Mouse (Mus musculus): Measurements from ENCODE around the gene Cela2a.
A peak's percentile ranks its signal among the peaks of the same experiment; 100 is the strongest.
"Not testable (repeated sequence)": the region's sequence is repeated elsewhere in the genome, so short reads cannot be mapped to it uniquely, and the experiment has no call there.

The Cela2a gene

DNA sequence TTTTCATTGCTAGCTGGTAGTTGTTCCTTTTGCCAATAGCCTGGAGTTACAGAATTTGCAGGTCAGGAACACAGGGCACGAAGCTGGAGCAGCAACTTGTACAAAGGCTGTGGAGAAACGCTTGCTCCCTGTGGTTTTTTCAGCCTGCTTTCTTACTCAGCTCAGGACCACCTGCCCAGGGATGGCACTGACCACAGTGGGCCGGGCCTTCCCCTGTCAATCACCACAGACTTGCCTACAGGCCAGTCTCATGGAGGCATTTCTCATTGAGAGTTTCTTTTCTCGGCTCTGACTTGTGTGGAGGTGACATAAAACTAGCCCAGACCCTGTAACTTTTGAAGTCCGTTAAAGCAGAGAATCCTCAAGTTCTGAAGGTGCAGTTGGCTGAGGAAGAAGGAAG lies 28.4 kb downstream of the Cela2a start:
- DNase-seq (ENCODE audit: low read depth, low spot score) = no peak

DNA sequence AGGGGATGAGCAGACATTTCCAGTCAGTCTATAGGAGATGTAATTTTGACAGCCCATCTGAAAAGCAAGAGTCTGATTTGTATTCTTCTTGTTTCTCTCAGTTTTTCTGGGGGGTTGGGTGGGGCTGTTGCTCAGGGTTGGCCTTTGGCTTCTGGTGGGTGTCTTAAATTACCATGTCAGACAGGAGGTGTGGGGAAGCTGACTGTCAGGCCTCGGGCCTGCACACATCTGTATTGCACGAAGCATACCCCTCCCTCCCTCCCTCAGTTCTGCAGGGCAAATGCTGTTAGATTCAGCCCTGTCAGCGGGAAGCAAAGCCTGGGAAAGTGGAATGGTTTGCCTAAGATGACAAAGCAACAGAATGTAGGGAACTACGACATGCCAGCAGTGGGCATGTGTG lies 29.0 kb downstream of the Cela2a start:
- no peak for DNase-seq (ENCODE audit: low read depth, low spot score)

DNA sequence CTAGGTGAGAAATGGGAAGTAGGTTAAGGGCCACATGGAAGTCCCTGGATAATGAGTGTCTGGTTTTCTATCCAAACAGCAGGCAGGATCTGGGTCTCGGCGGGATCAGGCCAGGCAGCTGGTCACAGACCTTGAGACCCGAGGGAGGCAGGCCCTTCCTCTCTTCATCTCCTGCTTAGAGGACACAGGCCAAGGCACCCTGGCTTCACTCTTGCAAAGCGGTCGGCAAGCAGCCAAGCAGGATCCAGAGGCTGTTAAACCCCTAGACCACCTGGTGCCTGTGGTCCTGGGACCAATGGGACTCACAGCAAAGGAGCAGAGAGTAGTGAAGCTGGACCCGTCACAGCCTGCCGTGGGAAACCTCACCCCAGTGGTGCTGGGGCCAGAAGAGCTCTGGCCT lies 29.6 kb downstream of the Cela2a start:
- DNase-seq (ENCODE audit: low read depth, low spot score) = no peak

- DNase-seq (ENCODE audit: low read depth, low spot score) = no peak
These were observed 31.8 kb downstream of the Cela2a start for GRCm38 (mm10) chr4:141794152-141794535.

DNA sequence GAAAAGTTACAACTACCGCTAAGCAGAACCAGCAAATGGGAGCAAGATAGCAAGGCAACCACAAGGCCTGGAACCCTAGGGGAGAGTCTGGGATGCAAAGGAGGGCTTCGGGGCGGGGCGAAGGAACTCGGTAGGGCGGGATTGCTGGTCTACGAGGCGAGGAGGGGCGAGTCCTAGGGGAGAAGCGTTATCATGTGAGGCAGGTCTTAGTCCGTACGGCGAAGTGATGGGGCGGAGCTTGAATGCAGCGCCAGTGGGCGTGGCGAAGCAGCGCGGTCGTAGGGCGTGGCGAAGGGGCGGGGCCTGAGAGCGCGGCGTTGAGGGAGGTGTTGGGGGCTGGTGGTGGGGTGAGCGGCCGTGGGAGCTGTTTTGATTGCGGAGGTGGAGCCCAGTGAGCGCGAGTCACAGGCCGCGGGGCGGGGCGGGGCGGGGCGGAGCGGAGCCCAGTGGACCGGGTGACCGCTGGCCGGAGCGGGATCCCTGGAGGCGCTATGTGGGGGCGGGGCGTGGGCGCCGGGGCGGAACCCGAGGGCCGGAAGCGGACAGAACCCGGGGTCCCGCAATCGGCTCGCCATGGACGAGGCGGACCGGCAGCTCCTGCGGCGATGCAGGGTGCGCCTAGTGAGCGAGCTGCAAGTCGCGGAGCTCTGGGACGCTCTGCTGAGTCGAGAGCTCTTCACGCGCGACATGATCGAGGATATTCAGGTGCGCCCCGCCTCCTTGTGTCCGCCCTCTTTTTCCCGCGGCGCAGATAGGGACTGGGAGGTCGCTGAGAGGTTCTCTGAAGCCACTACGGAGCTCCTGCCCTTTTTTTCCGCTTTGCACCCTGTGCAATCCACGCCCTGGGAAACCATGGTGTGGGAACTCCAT lies 32.4 kb downstream of the Cela2a start, which contains the start of gene Casp9:
Gene Casp9, plus strand, starts transcription at position 331 of the 870 bp plus-strand sequence.
- DNase-seq (ENCODE audit: low read depth, low spot score) = peak; percentile 85

- DNase-seq (ENCODE audit: low read depth, low spot score) = no peak
These were observed 33.2 kb downstream of the Cela2a start for GRCm38 (mm10) chr4:141792554-141793281.

GRCm38 (mm10) chr4:141791951-141792350 lies 34.0 kb downstream of the Cela2a start:
- no peak for DNase-seq (ENCODE audit: low read depth, low spot score)

DNA sequence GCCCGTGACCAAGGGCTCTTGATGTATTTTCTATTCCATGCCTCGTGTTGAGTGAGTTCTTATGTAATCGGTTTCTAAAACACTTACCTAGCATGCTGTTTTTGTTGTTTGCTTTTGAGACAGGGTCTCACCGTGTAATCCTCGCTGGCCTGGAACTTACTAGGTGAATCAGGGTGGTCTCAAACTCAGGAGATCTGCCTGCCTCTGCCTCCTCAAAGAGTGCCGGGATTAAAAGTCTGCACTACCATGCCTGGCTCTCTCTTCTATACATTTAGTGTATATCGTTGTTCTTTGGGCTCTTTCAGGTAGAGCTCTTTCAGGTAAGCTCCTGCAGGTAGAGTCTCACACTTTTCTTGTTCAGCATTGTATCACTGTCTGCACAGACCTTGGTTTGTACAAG lies 34.5 kb downstream of the Cela2a start:
- DNase-seq (ENCODE audit: low read depth, low spot score) = no peak

DNA sequence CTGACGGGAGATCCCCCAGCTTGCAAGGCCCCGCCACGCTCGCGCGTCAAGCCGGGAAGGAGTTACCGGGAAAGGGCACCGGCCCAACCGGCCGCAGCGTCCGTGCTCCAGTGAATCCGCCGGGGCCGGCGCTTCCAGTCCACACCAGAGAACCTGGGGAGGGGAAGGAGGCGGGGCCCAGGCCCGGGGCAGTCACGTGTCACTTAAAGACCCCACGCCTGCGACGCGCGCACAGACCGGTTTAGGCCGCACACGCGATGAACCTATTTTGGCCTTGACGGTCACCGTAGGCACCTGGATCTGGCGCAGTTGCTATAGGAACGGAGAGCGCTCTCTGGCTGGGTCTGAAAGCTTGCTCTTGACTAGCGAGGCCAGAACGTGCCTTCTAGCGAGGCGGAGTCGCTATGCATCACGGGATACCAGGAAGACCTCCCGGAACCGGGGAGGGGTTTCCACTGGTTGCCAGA lies 35.4 kb downstream of the Cela2a start, which contains the start of gene Dnajc16:
Gene Dnajc16, minus strand, starts transcription at position 408 of the 467 bp plus-strand sequence.
- peak; percentile 99 for DNase-seq (ENCODE audit: low read depth, low spot score)

DNA sequence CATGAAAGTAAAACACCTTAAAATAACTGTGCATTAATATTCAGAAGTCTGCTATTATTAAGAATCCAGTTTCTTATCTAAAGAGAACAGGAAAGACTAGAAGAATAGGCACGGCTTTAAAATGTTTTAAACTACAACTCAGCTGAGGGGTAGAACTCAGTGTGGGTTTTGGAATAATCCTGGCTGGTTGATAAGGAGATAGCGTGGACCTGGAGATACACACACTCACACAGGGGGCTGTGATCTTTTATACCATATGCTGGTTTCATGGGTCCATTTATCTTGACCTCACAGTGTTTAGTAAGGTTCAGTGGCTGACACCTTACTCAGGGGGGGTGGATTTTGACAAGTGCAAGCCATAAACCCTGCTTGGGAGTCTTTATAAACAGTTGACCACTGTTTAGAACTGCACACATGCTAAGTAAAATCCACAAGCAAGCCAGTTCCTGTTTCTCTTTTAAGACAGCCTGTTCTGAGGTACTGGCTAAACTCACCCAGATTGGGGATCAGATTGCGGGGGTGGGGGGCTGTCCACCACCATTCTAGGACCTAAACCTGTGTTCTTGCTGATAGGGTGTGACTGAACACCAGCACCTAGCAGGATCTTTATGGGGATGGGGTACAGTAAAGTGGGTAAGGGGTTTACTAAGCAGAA lies 36.3 kb downstream of the Cela2a start:
- DNase-seq (ENCODE audit: low read depth, low spot score) = no peak

DNA sequence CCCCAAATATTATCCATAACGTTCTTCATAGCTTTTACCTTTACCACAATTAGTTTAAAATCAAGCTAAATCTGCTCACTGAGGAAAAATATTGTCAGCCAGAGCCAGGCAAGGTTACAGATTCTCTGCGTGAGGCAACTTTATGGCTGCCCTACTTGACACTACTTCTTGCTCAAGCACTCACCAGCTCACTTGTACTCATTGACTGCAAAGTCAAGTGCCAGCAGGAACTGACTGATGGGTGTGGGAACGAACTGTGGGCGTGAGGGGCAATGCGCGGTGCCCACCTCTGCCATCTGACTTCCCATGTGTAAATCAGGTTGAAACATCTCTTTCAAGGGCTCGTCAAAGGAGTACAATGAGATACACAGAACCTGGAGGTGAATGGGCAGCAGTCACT lies 38.5 kb downstream of the Cela2a start:
- no peak for DNase-seq (ENCODE audit: low read depth, low spot score)

DNA sequence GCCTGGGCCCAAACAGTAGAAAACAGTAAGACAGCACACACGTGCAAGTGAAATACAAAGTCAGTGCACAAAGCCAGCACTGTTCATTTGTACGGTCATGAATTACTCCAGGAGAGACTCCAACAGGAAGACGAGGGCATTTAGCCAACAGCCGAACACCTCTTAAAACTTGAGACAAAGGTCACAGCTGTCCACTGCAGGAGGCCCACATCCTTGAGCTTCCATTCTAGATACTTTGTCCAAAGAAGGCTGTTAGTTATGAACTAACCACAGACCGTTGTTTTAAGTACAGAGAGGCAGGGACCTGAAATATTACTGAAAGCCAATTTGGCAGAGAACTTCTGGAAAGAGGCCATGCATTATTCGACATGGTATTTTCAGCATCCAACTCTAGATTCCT lies 38.9 kb downstream of the Cela2a start:
- no peak for DNase-seq (ENCODE audit: low read depth, low spot score)

GRCm38 (mm10) chr4:141786141-141786540 lies 39.8 kb downstream of the Cela2a start:
- DNase-seq (ENCODE audit: low read depth, low spot score) = no peak

- no peak for DNase-seq (ENCODE audit: low read depth, low spot score)
These were observed 41.1 kb downstream of the Cela2a start for GRCm38 (mm10) chr4:141784835-141785234.

- no peak for DNase-seq (ENCODE audit: low read depth, low spot score)
These were observed 44.6 kb downstream of the Cela2a start for GRCm38 (mm10) chr4:141781201-141781985.

DNA sequence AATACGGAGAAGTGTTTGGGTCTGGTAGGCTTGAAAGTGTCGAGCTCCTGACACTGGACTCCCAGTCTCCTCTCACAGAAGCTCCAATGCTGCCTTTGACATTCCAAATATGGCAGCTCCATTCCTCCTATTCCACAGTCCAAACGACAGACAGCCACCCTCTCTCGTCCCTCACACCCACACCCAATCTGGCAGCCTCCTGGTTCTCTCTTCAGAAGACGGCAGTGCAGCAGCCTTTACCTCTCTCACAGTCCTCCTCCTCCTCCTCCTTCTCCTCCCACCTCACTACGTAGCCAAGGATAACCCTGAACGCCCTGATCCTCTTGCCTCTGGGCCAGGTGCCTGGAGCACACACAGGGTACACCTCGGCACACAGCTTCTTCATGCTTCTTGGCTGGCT lies 46.1 kb downstream of the Cela2a start:
- no peak for DNase-seq (ENCODE audit: low read depth, low spot score)

GRCm38 (mm10) chr4:141773019-141773418 lies 52.9 kb downstream of the Cela2a start:
- DNase-seq (ENCODE audit: low read depth, low spot score) = not testable (repeated sequence)

GRCm38 (mm10) chr4:141771823-141772222 lies 54.1 kb downstream of the Cela2a start:
- DNase-seq (ENCODE audit: low read depth, low spot score) = no peak

- DNase-seq (ENCODE audit: low read depth, low spot score) = no peak
These were observed 56.3 kb downstream of the Cela2a start for GRCm38 (mm10) chr4:141769501-141770160.

DNA sequence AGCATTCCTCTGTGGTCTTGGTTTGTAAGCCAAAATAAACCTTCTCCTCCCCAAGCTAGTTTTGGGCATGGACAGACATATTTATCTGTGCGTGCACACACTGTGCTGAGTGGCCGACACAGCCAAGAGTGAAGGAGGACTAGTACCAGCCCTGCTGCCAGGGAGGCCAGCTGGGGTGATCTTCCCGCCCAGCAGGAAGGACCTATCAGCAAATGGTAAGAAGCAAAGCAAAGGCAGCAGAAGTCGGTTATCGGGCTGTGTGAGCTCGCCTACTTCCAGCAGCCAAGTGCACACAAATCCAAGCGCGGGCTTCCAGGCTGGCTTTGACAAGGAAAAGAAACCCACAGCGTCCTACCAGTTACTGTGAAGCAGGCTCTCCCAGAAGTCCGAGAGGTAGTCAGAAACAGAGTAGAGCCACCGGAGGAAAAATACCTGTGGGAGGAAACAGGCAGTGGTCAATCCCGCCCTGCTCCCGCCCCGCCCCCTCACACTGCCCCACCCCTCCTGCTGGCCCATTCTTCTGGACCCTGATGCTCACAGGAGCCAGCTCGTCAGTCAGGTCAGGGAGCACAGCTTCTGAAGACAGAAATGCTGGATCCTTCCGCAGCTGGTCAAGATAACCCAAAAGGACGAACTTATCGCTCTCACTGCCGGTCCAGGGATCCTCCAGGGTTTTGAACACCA lies 58.5 kb downstream of the Cela2a start:
- no peak for DNase-seq (ENCODE audit: low read depth, low spot score)
